Mouse (Mus musculus) neural tube, embryonic 10.5 days (tissue): ENCODE data around the gene Tmem63a.
"Not testable (repeated sequence)": the region's sequence is repeated elsewhere in the genome, so short reads cannot be mapped to it uniquely, and the experiment has no call there.

Source experiments
- DNase-seq: peaks from one replicate; pipeline ENCODE4 v3.0.0-alpha.2; 2017; ENCODE audit warnings: low spot score; ENCODE audit errors: extremely low spot score

Tmem63a gene

GRCm38 (mm10) chr1:180958797-180959196 lies 16.7 kb downstream of the Tmem63a start:
- DNase-seq: no peak

GRCm38 (mm10) chr1:180965786-180966185 lies 23.6 kb downstream of the Tmem63a start:
- DNase-seq: no peak

- DNase-seq: no peak
Observed at GRCm38 (mm10) chr1:180966542-180966941, 24.4 kb downstream of the Tmem63a start.

GRCm38 (mm10) chr1:180967261-180967660 lies 25.1 kb downstream of the Tmem63a start:
- DNase-seq: no peak

GRCm38 (mm10) chr1:180972941-180973340 lies 30.8 kb downstream of the Tmem63a start:
- no peak for DNase-seq

GRCm38 (mm10) chr1:180974126-180974746 lies 32.1 kb downstream of the Tmem63a start:
- DNase-seq: peak; percentile 50

GRCm38 (mm10) chr1:180976110-180976679 lies 34.1 kb downstream of the Tmem63a start:
- DNase-seq: no peak

- DNase-seq: no peak
Observed at GRCm38 (mm10) chr1:180979484-180980251, 37.5 kb downstream of the Tmem63a start.

- no peak for DNase-seq
Observed at GRCm38 (mm10) chr1:180980464-180980863, 38.3 kb downstream of the Tmem63a start.

- DNase-seq: not testable (repeated sequence)
Observed at GRCm38 (mm10) chr1:180981298-180982046, 39.3 kb downstream of the Tmem63a start.

- DNase-seq: no peak
Observed at GRCm38 (mm10) chr1:180986701-180987100, 44.6 kb downstream of the Tmem63a start.

GRCm38 (mm10) chr1:180987759-180988158 lies 45.6 kb downstream of the Tmem63a start:
- peak; percentile 81 for DNase-seq

GRCm38 (mm10) chr1:180990671-180991070 lies 48.5 kb downstream of the Tmem63a start:
- no peak for DNase-seq

- peak; percentile 31 for DNase-seq
Observed at GRCm38 (mm10) chr1:180992142-180992541, 50.0 kb downstream of the Tmem63a start.

GRCm38 (mm10) chr1:181000501-181001092 lies 58.5 kb downstream of the Tmem63a start:
- peak; percentile 54 for DNase-seq

- DNase-seq: no peak
Observed at GRCm38 (mm10) chr1:181001217-181001616, 59.1 kb downstream of the Tmem63a start.

GRCm38 (mm10) chr1:181001621-181002020 lies 59.5 kb downstream of the Tmem63a start:
- DNase-seq: no peak

GRCm38 (mm10) chr1:181003790-181004189 lies 61.6 kb downstream of the Tmem63a start:
- DNase-seq: no peak

GRCm38 (mm10) chr1:181005331-181005730 lies 63.2 kb downstream of the Tmem63a start:
- no peak for DNase-seq

GRCm38 (mm10) chr1:181007831-181008230 lies 65.7 kb downstream of the Tmem63a start:
- DNase-seq: no peak

- no peak for DNase-seq
Observed at GRCm38 (mm10) chr1:181008266-181008665, 66.1 kb downstream of the Tmem63a start.
